Mouse (Mus musculus): ENCODE measurements at regions not wholly inside any gene's neighbourhood (a gene's known extent, or its start where the extent isn't known, plus 50 kb on each side); places are given as distances from the start of the nearest gene placed in this dataset.

DNA sequence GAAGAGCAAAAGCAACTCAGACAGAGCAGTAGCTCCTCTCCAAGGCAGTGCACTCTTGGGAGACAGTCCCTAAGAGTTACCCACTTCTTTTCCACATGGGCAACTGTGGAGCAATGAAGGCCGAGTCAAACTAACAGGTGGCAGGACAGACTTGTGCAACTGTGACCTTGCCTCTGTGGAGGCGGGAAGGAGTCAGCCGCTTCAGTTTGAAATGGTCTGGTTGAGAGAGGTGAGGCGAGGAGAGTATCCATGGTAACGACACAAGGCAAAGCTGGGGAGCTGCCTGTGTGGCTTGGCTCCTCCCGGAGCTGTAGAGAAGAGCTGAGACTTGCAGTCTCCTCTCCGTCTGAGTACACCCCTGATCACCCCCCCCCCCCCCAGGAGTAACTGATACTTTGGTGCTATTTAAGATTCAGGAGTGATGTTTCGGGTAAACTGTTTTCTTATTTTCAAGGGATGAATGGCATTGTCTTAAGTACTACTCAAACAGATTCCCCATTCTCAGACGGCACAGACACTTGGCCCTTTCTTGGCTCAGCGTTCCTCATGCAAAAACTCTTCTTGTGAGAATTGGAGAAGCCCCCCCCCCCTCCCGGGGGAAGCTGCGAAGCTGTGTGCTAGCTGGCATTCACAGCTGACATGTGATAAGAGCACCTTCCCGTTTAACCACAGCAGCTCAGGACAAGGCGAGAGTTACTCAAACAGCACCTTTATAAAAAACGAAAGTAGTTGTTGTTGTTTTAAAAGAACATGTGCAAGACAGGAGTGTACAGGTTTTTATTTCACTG is 54.9 kb upstream of the Chst1 start:
- no peak for DNase-seq

DNA sequence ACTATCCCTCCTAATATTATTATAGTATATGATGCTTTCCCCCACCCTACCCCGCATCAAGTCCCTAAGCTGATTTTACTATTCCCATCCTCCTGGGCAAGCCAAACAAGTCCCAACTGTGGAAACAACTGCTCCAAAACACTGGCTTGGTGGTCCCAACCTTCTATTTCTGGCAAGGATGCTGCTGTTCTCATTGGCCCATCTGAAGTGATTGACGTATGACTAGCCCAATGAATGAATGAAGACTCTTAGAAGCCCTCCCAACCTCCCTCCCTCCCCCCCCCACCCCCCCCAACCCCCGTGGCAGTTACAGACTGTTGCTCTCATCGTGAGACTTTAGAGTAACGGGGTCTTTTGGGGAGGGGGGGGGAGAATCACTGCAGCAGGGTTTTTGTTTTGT is 58.7 kb upstream of the Chst1 start:
- no peak for DNase-seq

DNA sequence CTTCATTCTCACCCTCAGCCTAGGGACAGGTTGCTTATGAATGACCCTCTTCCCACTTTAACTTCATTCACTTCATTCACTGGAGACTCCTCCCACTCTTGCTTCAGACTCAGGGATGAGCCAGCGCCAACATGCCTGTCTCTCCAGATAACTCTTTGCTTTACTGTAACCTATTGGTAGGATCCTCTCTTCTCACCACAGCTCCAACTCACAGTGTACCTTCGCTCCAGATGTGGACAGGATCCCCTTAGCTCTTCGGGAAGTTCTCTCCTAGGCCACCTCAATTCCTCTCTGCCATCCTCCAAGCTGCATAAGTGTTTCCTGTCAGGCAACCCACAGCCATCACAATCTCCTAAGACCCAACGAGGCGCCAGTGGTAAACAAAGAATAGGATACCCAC is 67.5 kb upstream of the Chst1 start:
- DNase-seq, result no peak

DNA sequence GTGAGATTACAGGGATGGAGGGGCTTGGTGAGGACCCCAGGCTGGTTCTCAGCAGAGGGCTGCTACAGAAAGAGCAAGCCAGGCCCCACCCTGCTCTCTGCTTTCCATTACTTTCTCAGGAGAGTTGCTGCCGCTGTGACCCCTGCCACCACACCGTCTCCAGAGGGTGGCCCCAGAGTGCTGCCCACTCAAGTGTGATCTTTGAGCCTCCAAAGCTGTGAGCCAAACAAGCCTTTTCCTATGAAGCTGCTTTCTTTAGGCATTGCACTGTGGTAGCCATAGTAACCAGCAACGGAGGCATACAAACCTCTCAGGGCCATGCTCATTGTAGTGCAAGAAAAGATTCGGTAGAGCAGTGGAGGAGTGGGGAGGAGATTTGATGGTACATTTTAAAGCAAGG is 68.8 kb upstream of the Chst1 start:
- DNase-seq, result no peak

DNA sequence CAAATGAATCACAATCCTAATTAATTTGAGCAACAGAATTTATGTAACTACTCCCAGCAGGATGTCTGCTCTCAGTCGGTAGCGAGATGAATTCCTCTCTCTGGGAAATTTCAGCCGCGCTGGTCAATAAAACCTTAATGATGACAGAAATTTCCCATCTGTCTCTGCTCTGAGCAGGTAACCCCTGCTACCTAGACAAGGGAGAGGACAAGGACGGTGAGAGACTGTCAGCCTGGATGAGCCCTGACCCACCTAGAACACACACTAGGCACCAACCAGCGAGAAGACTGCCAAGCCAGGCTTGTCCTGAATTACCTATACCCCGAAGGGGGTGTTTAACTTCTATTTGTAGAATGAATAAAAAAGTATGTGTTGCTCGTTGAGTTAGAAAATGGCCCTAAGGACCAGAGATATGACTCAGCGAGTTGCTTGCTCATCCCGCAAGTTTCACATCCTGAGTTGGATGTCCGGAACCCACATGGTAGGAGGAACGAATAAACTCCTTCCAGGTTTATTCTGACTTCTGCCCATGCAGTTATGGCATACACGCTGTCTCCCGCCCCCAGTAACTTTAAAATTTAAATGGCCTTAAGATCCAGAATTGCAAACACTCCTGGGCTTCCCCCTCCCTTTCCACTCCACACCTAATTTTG is 69.5 kb upstream of the Slc35c1 start:
- peak; percentile 33 for DNase-seq

DNA sequence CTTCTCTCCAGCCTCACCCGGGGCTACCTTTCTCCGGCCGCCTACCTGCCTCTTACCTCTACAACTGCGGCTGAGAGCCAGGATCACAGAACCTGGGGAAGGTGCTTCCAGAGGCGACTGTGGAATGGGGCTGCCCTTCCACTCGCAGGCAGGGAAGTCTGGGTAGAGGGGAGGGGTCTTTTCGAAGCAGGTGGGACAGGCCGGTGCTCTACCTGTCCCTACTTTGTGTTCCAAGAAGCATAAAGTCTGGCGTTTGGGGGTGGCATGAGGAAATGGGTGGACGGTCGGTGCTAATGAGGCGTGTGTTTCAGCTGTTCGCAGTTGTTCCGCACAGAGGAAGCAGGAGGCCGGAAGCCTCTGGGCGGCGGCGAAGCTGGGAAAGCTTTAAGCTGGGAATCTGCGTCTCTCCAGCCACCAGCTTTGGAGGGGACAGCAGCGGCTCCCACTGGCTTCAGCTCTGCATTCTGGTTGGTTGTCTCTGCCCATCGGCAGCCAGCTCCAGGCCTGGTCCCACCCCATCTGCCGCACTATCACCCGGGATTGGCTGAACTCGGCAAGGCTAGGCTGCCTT is 68.8 kb upstream of the Slc35c1 start:
- peak; percentile 78 for DNase-seq

DNA sequence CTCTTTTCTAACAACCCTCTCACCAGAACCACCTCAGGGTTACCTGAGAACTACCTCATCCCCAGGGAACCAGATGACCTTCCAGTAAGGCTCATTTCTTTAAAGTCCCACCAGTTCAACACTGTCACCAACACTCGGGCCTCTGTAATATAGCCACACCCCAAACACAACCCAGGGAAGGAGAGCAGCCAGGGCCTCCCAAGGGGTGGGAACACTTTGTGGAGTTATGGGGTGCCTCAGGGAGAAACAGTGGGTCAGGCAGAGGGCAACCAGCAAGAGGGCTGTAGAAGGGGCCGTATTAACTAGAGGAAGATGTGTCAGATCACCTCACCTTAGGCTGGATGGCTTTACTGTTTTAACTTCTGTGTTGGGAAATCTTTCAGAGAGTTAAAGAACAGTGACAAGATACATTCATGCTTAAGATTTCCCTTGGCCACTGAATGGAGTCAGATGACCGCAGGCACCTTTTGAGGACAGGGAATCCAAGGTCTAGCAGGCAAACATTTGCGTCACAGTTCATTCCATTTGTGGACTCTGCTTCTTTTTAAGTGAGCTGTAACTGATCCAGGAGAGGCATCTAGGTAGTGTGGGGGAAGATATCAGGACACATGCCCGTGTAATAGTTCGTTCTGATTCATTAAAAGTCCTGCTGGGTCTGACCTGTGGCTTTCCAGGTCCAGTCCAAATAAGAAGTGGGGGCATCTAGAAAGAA is 67.9 kb upstream of the Slc35c1 start:
- no peak for DNase-seq

DNA sequence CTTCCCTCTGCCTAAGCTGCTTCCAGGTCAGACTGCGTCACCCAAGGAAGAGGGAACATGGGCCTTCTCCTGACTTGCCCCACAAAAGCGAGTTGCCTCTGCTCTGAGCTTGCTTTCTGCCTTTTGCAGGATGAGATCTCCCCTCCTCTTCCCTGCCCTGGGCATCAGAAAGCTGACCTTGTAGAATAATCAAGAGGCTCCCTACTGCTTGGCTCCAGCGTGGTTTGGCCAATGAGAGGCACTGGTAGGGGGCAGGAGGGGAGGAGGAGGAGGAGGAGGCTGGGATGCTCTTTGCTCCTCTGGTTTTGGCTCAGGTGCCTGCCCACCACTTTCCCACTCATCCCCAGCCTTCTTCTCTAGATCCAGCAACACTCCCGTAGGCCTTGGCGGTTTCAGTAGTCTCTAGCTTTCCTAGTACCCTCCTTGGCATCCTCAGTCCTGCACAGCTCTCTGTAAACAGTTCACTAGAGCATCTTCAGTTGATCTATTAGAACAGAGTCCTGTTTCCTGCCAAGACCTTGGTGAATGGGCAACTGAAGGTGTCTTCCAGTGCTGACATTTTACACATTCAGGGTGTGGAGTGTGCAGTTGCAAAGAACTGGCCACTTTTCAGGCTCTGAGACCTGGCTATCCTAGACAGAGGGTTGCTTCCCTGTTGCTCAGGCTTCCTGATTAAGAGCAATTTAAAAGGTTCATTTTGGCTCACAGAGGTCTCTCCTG is 66.5 kb upstream of the Slc35c1 start:
- DNase-seq, result no peak

DNA sequence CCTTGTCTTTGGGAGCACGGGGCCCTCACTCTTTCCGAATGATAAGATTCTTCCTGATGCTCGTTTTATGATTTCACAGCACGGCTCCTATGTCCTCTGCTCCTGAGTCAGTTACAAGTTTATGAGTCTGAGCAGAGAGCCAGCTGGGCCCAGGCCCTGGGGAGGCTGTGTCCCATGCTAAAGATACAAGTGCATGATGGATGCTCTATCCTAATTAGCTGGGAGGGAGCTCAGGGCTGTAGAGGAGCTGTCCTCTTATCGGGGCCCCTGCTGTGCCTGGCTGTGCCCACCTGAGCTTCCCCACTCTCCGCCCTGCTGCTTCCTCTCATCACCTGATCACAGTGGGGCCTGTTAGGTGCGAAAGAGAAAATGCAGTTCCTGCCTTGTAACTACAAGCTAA is 65.3 kb upstream of the Slc35c1 start:
- DNase-seq, result no peak

DNA sequence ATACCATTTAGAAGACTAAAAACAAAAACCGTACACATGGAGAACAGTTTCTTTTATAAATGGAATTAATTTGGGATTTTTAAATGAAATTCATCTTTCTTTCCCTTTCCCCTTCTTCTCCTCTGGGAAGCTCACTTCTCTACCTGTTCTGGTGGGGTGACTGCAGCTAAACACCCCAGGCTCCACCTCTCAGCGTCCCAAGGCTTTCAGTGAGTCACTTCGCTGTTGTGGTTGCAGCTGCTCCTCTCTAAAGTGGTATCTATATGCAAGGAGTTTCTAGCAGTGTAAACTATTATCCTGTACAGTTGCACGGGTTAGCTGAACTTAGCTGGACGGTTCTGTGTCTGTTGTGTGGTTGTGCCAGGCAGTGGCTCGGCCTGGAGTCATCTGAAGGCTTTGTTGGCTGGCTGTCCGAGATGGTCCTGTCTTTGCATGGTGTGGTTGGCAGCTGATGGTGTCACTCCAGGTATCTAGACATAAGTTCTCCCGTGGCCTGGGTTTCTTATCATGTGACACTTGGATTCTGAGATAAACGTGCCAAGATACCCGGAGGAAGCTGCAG is 64.8 kb upstream of the Slc35c1 start:
- no peak for DNase-seq

DNA sequence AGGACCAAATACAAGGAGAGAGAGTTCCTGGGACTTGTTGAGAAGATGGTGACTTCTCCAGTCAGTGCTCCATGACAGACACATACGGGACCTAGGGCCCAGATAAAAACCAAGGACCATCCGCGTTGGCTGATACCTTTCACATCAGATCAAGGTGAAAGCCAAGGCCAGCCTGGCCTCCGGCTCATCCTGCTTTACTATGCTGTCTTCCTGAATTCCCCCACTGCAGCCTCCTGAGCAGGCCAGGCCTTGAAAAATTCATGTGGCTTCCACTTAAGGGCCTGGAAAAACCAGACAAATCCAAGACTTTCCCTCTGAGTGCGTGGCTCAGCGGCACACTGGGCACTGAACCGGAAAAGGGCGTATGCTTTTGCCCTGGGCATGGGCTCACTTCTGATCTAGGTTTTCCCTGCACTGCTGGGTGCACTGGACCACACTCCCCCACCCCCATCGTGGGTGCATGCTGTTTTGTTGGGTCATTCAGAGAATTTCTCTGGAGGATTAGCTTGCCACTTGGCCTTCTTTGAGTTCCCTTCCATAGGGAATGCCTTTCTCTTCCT is 64.1 kb upstream of the Slc35c1 start:
- DNase-seq, result peak; percentile 52

DNA sequence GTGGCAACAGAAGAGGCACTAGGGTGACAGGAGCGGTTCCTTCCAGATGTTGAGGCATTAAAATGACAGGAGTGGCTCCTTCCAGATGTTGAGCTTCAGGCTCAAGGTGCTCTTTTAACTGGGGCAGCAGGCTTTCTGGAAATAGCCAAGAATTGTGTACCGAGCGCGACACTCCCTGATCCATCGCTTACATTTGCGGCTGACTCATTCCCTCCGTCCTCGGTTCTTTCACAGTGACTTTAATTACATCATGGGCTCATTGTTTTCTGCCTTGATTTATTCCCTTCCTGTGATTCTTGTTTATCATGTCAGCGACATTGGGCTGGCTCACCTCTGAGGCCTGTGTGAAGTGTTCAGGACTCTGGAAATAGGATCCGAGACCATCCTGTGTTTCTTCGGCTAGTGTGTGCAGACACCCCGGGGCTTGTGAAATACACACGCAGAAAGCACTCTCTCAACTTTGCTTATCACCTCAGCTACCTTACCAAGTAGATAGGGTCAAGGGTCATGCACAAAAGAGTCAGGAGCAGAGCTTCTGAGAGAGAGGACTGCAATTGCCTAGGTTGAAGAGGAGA is 63.1 kb upstream of the Slc35c1 start:
- DNase-seq, result peak; percentile 63

DNA sequence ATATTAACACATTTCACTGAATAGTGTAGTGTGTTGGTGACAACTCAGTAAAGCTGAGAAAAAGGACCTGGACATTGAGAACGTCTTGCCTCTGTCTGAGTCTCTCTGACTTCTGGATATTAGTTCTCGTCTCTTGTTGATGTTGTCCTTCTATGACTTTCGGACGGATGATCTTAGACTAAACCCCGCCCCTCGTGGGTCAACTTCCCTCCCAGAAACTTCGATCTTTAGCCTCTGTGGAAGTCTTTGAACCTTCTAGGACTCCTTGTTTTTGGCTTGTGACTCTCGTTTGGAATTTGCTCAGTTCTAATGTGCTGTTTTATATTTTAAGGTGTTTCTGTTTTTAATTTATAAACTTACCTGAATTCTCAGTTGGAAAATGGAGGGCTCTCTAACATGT is 61.2 kb upstream of the Slc35c1 start:
- DNase-seq, result no peak

DNA sequence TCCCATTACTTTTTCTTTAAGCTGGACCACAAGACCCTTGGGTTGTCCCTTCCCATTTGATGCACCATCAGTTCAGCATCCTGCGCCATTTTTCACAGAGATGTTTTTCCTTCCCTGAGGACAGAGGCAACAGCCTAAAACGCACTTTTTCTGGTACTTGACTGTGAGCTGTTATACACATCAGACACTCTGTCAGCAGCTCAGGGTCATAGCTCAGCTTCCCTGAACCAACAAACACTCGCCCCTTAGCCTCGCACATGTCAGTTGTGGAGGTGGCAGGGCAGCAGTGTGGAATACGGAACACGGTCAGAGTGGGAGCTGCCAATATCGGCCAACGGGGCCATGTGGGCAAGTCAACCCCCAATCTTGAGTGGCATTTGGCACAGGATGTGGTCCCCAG is 59.1 kb upstream of the Slc35c1 start:
- DNase-seq, result no peak

DNA sequence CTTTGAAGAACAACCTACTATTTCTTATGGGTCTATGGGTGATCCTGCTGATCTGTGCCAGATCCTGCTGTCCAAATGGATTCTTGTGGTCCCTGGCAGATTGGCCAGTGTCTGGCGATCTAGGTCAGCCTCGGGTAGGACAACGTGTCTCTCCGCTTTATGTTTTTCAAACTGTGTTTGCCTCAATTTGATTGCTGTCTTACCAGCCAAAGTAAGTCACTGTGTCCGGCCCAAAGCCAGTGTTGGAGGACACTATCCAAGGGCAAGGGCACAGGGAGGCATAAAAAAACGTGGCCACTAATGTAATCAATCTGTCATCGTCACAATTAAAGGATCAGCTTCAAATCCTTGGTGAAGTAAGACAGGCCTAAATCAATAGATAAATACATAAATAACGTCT is 58.6 kb upstream of the Slc35c1 start:
- DNase-seq, result peak; percentile 73

DNA sequence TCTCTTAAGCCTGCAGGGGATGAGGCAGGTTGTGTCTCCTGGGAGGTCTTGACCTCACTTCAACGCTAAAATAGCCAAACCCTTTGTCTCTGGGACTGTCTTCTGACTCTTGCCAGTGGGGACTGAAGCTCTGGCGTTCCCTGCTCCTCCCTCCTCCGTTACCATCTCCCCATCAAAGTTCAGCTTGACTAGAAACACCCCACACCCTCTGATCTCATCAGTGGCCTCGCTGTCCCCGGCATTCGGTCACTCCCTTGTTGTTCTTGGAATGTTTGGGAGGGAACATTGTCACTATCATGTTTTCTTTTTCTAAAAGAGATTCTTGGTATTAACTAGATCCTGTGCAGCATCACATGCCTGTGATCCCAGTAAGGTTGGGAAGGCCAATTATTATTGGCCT is 54.6 kb upstream of the Slc35c1 start:
- DNase-seq, result no peak

DNA sequence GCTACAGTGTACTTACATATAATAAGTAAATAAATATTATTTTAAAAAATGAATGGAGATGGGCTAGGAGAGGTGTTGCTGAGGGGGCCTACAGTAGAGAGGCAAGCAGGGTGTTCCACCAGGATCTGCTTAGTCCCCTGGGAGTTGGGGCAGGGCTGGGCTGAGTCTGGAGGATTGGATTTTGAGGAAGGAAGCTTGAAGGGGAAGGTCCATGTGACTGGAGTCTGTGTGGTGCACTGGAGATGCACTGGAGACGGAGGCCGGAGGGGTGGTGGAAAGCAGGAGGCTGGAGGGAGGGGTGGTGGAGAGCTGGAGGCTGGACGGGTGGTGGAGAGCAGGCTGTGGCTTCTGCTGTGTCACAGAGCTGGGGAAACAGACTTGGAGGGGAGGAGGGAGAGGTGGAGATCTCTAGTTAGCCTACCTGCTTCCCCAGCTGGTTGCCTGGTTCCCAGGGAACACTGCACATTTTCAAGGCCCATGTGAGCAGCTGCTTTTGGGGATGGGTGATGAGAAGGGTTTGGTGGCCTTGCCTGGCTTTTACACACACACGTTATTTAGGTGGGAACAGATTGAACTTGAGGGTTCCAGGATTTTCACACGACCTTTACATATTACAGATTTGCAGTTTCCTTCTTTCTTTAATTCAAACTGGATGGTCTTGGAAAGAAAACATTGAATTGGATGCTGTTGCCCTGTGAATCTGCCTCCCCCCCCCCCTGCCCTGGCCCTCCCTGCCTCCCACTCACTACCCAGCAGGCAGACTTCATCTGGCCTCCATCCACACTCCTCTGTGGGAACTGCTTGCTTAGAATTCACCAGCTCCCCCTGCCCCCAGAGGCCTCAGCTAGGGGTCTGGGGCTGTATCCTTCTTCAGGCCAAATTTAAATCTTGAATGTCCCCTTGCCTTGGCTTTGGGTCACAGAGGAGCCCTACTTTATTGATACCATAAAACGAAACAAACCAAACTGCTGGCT is 51.7 kb upstream of the Slc35c1 start:
- no peak for DNase-seq

Measured in adrenal gland, adult 8-10 months (tissue).